Mouse (Mus musculus) heart, adult 2 months (tissue): Measurements from ENCODE around the gene Cyp1a2.

Experiments used
- CTCF ChIP-seq: fragments of 200-600 bp; IDR thresholded peaks from 2 replicates; pipeline ENCODE4 v1.8.1; 2022; ENCODE audit warnings: antibody characterized with exemption, mild to moderate bottlenecking, moderate library complexity
- POLR2A ChIP-seq: fragments of 200-500 bp; IDR thresholded peaks from 2 replicates; pipeline ENCODE4 v1.6.1; 2011; ENCODE audit warnings: mild to moderate bottlenecking, low read depth, low read length, control low read depth; ENCODE audit not compliant: insufficient read depth

- TF ChIP-seq POLR2A, result no peak
- TF ChIP-seq CTCF, result no peak
These were observed 38.9 kb upstream of the Cyp1a2 start for GRCm38 (mm10) chr9:57722371-57722770.
